Mouse (Mus musculus): ENCODE results near the gene Inip. TPM values are rescaled to one million over a fixed set of nuclear protein-coding genes. Genes with fewer than 3 reads are reported as not detected.
"Not testable (repeated sequence)": the region's sequence is repeated elsewhere in the genome, so short reads cannot be mapped to it uniquely, and the experiment has no call there.

The Inip gene
- polyA plus RNA-seq, 1 experiment from 2014 or later = 16.7 TPM

- Histone ChIP-seq H3K9me3 (ENCODE audit: control insufficient read depth) (no peaks in the 10 kb centered on the region), H3K4me2 (replicated peaks; ENCODE audit: low read depth) (no peak overlapping the region), H3K27me3 (replicated peaks; ENCODE audit: control insufficient read depth, insufficient read depth, low read length) (no peaks in the 10 kb centered on the region), H3K4me3 (ENCODE audit: low read depth, low read length) (no peak overlapping the region), H3K9ac (ENCODE audit: low read depth, low read length) (no peak overlapping the region), H3K4me1 (replicated peaks; ENCODE audit: control insufficient read depth, insufficient read depth, low read length) (no peaks in the 10 kb centered on the region), H3K36me3 (ENCODE audit: control insufficient read depth, insufficient read depth) (no peaks in the 10 kb centered on the region), H3K27ac (ENCODE audit: low read depth, low read length) (no peak overlapping the region)
- WGBS = 85% methylated on average over 6 of the region's 6 CpGs
- ATAC-seq = no peak
- TF ChIP-seq CTCF (IDR thresholded peaks at IDR 0.05; ENCODE audit: low read depth) = no peak
These were observed 718 bp upstream of the Inip start for GRCm38 (mm10) chr4:59802107-59802506.

DNA sequence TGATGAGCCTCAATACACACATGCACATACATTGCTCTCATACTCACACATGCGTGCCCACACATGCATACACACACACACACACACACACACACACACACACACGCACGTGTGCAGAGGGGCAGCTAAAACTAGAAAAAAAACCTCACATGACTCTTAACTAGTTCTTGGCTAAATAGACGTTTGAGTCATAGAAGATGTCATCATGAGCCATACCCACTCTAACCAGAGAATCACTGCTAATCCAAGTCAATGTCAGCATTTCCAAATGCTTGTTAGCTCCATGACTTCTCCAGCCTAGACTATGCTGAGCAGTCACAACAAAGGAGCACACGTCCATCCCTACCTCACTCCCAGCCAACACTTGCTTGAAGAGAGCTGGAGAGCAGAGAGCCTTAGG is 1.2 kb downstream of the Inip start:
- H3K9ac ChIP-seq (ENCODE audit: low read depth, low read length) = no peak overlapping the region
- H3K4me2 ChIP-seq (replicated peaks; ENCODE audit: low read depth) = no peak overlapping the region
- H3K36me3 ChIP-seq (ENCODE audit: control insufficient read depth, insufficient read depth) = no peaks in the 10 kb centered on the region
- 0 out of 2 replicates have a peak, but pooled peaks cover 6% of the 10 kb centered on the region for H3K4me1 ChIP-seq (replicated peaks; ENCODE audit: control insufficient read depth, insufficient read depth, low read length)
- no peak overlapping the region for H3K27ac ChIP-seq (ENCODE audit: low read depth, low read length)
- H3K9me3 ChIP-seq (ENCODE audit: control insufficient read depth) = no peaks in the 10 kb centered on the region
- ATAC-seq = no peak
- no peak overlapping the region for H3K4me3 ChIP-seq (ENCODE audit: low read depth, low read length)
- no peak for TF ChIP-seq CTCF (IDR thresholded peaks at IDR 0.05; ENCODE audit: low read depth)
- H3K27me3 ChIP-seq (replicated peaks; ENCODE audit: control insufficient read depth, insufficient read depth, low read length) = no peaks in the 10 kb centered on the region
- 82% methylated on average over 5 of the region's 5 CpGs for WGBS

GRCm38 (mm10) chr4:59795788-59796455 is 5.5 kb downstream of the Inip start:
- peak; percentile 83 for ATAC-seq
- H3K9me3 ChIP-seq (ENCODE audit: control insufficient read depth) = no peaks in the 10 kb centered on the region
- no peaks in the 10 kb centered on the region for H3K27me3 ChIP-seq (replicated peaks; ENCODE audit: control insufficient read depth, insufficient read depth, low read length)
- H3K9ac ChIP-seq (ENCODE audit: low read depth, low read length) = no peak overlapping the region
- H3K27ac ChIP-seq (ENCODE audit: low read depth, low read length) = peak overlapping the region; percentile 50
- TF ChIP-seq CTCF (IDR thresholded peaks at IDR 0.05; ENCODE audit: low read depth) = no peak
- 0 out of 2 replicates have a peak, but pooled peaks cover 6% of the 10 kb centered on the region for H3K4me1 ChIP-seq (replicated peaks; ENCODE audit: control insufficient read depth, insufficient read depth, low read length)
- no peak overlapping the region for H3K4me3 ChIP-seq (ENCODE audit: low read depth, low read length)
- no peaks in the 10 kb centered on the region for H3K36me3 ChIP-seq (ENCODE audit: control insufficient read depth, insufficient read depth)
- WGBS = 67% methylated on average over 2 of the region's 2 CpGs
- H3K4me2 ChIP-seq (replicated peaks; ENCODE audit: low read depth) = no peak overlapping the region

DNA sequence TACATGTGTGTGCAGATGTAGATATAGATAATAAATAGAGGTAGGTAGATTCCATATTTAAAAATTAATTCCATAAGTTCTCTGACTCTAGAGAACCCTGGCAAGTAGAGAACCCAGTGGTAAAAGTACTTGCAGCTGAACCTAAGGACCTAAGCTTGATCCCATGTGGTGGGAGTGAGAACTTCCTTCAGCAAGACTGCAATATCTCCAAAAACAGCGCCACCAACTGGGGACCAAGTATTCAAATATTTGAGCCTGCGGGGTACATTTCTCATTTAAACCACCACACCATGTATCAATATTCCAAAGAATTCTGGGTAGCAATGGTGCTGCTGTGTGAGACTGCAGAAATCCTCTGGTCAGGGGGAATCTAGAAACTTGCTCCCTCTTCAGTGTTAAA is 7.3 kb downstream of the Inip start:
- ATAC-seq = no peak
- WGBS = 80% methylated on average over 2 of the region's 2 CpGs
- 0 out of 2 replicates have a peak, but pooled peaks cover 6% of the 10 kb centered on the region for H3K4me1 ChIP-seq (replicated peaks; ENCODE audit: control insufficient read depth, insufficient read depth, low read length)

DNA sequence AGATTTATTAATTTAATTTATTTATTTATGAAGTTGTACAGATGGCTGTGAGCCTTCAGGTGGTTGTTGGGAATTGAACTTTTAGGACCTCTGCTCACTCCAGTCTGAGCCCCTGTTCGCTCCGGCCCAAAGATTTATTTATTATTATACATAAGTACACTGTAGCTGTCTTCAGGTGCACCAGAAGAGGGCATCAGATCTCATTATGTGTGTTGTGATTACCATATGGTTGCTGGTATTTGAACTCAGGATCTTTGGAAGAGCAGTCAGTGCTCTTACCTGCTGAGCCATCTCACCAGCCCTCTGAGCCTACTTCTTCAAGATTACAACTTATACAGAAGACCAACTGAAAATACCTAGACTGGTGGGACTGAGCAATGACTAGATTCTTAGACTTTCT is 7.8 kb downstream of the Inip start:
- not testable (repeated sequence) for ATAC-seq; H3K36me3 ChIP-seq (ENCODE audit: control insufficient read depth, insufficient read depth); H3K9ac ChIP-seq (ENCODE audit: low read depth, low read length); H3K4me1 ChIP-seq (replicated peaks; ENCODE audit: control insufficient read depth, insufficient read depth, low read length); H3K27me3 ChIP-seq (replicated peaks; ENCODE audit: control insufficient read depth, insufficient read depth, low read length); H3K9me3 ChIP-seq (ENCODE audit: control insufficient read depth); H3K4me2 ChIP-seq (replicated peaks; ENCODE audit: low read depth); H3K4me3 ChIP-seq (ENCODE audit: low read depth, low read length); H3K27ac ChIP-seq (ENCODE audit: low read depth, low read length)
- 88% methylated on average over 2 of the region's 2 CpGs for WGBS
- TF ChIP-seq CTCF (IDR thresholded peaks at IDR 0.05; ENCODE audit: low read depth) = peak; percentile 34

More for the DNA sequence above, 7.3 kb downstream of the Inip start:
- Histone ChIP-seq H3K4me3 (ENCODE audit: low read depth, low read length) (no peak overlapping the region), H3K27ac (ENCODE audit: low read depth, low read length) (no peak overlapping the region), H3K36me3 (ENCODE audit: control insufficient read depth, insufficient read depth) (no peaks in the 10 kb centered on the region), H3K9ac (ENCODE audit: low read depth, low read length) (no peak overlapping the region), H3K4me2 (replicated peaks; ENCODE audit: low read depth) (no peak overlapping the region), H3K9me3 (ENCODE audit: control insufficient read depth) (no peaks in the 10 kb centered on the region), H3K27me3 (replicated peaks; ENCODE audit: control insufficient read depth, insufficient read depth, low read length) (no peaks in the 10 kb centered on the region)
- TF ChIP-seq CTCF (IDR thresholded peaks at IDR 0.05; ENCODE audit: low read depth) = peak; percentile 14; the same call in 1 of the 2 replicates

- Histone ChIP-seq H3K4me2 (replicated peaks; ENCODE audit: low read depth) (no peak overlapping the region), H3K9me3 (ENCODE audit: control insufficient read depth) (no peaks in the 10 kb centered on the region), H3K36me3 (ENCODE audit: control insufficient read depth, insufficient read depth) (no peaks in the 10 kb centered on the region), H3K27ac (ENCODE audit: low read depth, low read length) (no peak overlapping the region), H3K4me3 (ENCODE audit: low read depth, low read length) (no peak overlapping the region), H3K4me1 (replicated peaks; ENCODE audit: control insufficient read depth, insufficient read depth, low read length) (no peaks in the 10 kb centered on the region), H3K9ac (ENCODE audit: low read depth, low read length) (no peak overlapping the region), H3K27me3 (replicated peaks; ENCODE audit: control insufficient read depth, insufficient read depth, low read length) (no peaks in the 10 kb centered on the region)
- ATAC-seq = no peak
- TF ChIP-seq CTCF (IDR thresholded peaks at IDR 0.05; ENCODE audit: low read depth) = no peak
These were observed 12.4 kb downstream of the Inip start for GRCm38 (mm10) chr4:59789015-59789414.
